Mouse (Mus musculus): ENCODE data around the gene Camta1. TPM values are rescaled to one million over a fixed set of nuclear protein-coding genes. Genes with fewer than 3 reads are reported as not detected.

The Camta1 gene
- total RNA-seq, 1 experiment from 2014 or later = 34.9 TPM

DNA sequence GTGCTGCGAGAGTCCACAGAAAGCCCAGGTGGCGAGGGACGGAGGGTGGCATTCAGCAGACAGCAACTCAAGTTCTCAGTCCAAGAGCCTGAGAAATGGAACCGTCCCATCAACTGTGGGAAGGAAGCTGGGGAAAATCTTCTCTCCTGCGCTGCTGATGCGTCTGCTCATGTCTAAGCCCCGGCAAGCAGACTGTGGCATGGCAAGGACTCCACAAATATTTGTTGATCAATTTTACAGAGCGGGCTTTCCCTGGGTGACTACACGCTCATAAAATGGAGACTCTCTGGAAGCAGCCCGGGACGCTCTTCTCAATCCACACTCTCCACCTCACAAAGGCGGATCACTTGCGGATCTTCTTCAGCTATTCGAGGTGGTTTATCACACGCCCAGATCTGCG, 446.3 kb downstream of the Camta1 start:
- no peak for ATAC-seq (replicated peaks; ENCODE audit: low read depth, poor library complexity, severe bottlenecking)

DNA sequence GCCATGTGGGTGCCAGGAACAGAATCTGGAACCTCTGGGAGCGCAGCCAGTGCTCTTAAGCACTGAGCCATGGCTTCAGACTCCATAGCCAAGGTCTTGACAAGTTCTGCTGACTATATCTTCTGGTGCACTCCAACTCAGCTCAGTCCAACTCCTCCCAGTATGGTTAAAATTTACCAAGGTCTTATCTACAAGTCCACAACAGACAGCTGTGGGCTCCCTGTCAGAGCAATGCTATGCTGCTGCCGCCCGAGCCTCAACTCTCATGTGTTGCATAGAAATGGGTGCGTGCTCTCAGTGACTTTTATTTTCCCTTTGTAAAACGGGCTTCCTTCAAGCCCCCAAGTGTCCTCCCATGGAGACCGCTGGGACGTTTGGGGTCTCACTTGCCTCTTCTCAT, 446.7 kb downstream of the Camta1 start:
- ATAC-seq (replicated peaks; ENCODE audit: low read depth, poor library complexity, severe bottlenecking) = no peak

DNA sequence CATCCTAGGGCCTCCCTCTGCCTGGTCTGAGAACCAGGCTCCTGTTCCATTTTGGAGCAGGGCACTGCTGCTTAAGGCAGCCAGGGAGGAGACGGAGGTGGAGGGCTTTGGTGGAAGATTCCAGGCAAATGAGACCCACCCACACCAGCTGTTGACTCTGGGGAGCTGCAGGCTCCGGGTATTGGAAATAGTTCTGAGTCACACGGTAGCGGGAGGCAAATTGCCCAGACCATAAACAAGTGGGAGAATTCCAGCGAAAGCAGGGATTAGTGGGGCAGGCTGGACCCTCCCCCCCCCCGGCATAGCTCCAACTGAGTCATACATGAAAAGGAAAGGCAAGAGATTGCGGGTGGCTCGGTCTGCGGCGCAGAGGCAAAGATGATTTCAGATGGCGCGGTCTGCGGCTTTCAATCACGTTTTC, 450.0 kb downstream of the Camta1 start:
- no peak for ATAC-seq (replicated peaks; ENCODE audit: low read depth, poor library complexity, severe bottlenecking)

DNA sequence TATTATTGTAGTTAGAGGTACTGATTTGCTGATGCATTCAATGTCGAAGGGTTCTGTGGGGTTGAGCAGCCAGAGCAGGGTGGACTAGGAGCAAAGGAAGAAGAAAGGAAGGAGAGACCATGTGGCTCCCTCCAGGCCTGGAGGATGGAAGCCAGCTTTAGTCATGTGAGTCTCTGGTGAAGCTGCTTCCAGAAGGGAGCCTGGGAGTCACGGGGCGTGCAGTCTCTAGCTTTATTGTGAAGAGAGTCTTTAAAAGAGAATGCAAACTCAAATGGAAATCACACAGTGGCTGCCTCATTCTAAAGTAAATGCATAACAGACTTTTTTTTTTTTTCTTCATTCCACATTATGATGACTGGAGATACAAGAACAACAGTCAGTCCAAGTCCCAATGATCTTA, 450.7 kb downstream of the Camta1 start:
- no peak for ATAC-seq (replicated peaks; ENCODE audit: low read depth, poor library complexity, severe bottlenecking)

DNA sequence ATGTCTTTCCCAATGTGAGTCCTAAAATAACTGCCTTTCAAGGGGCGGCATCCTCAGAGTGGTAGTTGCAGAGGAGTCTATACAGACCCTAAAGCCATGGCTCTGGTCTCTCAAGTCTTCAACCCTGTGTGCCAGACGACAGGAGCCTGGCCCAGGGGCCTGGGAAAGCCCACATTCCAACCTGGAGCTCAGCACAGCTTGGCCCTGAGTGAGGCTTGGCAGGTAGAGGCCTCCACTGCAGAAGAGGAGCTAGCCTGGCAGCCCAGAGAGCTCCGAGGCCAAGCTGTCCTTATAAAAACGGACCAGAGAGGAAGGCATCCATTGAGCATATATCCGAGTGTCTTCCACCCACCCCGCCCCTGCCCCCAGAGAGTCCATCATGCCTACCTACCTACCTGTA, 452.4 kb downstream of the Camta1 start:
- no peak for ATAC-seq (replicated peaks; ENCODE audit: low read depth, poor library complexity, severe bottlenecking)

DNA sequence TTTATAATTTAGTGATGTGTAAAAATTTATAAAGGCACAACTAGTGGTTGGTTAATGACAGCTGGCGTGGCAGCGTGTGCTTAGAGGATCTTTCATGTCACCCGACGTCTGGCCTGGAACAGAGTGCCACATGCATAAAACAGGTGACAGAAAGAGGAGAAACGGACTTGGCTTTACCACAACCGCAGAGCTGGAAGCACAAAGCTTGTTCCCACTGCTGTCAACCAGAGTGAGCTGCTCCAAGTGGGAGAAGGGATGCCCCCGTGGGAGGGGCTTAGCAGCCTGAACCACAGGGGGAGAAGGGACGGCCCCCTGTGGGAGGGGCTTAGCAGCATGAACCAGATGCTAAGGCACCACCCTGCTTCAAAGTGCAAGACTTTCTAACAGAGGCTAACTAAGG, 452.9 kb downstream of the Camta1 start:
- no peak for ATAC-seq (replicated peaks; ENCODE audit: low read depth, poor library complexity, severe bottlenecking)

DNA sequence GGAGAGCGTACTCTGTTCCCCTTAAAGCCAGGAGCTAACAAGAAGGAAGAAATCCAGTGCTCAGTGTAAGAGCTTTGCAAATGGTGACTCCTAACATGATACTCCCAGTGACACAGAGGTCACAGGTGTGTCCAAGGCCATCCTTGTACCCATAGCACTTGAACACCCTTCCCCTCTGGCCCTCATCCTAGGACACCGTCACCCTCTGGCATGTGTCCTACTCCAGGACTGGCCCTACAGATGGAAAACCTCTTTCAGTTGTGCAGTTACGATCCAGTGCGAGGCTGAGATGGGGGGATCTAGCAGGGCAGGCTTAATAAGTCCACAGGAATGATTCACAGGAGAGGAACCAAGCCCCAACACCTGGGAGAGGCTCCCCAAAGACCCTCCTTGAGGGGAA, 453.4 kb downstream of the Camta1 start:
- no peak for ATAC-seq (replicated peaks; ENCODE audit: low read depth, poor library complexity, severe bottlenecking)

DNA sequence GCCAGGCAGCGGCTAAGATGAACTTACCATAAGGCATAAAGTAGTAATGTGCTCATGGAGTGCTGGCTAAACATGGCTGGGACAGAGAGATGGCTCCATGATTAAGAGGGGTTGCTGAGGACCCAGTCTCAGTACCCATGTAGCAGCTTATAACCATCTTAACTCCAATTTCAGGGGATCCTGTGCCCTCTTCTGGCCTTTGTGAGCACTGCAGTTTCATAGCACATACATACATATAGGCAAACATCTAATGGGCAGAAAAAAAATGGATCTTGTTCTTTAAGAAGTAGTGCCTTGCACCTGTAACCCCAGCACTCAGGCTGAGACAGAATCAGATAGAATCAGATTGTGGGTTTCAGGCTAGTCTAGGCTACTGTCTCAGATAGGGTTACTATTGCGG, 454.5 kb downstream of the Camta1 start:
- no peak for ATAC-seq (replicated peaks; ENCODE audit: low read depth, poor library complexity, severe bottlenecking)

DNA sequence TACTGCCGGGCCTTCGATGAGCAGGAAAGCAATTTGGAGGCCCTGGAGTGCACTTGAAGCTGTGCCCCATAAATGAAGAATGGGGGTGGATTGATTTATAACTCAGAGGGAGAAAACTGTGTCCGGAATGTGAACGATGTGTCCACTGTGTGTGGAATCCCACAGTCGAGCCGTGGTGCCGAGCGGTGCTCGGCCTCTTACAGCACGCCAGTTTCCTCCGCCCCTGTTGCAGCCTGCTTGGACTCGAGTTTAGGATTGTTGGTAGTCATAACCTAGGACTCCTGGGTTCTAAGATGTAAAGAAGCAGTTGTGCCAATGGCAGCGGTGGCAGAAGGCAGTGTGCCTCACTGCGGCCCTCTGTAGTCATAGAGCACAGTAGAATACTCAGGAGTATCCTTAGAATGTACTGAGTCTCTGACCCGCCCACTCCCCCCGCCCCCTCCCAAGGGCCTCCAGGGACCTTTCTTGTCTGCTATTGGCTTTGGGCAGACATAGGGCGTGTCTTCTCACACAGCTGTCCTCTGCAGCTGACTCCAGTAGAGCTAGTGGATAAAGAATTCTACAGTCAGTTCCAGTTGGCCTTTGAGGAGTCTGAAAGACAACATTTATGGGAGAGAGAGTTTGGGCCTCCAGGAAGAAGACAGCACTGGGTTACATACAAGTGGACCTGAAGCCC, 457.0 kb downstream of the Camta1 start:
- no peak for ATAC-seq (replicated peaks; ENCODE audit: low read depth, poor library complexity, severe bottlenecking)

DNA sequence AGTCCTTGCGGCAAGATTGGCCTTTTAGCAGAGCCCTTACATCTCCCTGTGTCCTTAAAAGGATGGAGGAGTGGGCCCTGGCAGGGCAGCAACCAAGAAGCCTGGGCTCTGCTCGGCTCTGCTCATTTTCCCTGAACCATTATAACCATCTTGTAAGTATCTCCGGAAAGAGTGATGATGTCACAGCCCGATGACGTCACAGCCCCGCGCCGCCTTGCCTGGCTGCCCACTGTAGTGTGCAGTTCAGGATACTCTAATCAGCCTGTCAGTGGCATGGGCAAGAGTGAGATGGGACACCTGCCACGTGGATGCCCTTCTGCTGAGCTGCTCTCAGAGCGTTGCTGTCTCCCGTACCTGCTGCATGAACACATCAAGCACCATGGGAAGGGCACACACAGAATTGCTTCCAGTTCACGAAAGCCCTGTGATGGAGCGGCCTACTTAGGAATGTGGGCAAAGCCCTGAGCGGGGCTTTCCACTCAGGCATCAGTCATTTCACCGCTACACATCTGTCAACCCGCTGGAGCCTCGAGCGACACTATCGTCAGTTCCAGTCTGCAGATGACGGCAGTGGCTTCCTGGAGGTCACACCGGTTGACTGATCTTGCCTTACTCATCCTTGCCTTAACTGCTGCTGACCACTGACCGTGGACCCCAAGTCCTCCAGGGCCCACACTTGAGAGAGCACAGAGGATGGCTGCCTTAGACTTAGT, 459.8 kb downstream of the Camta1 start:
- ATAC-seq (replicated peaks; ENCODE audit: low read depth, poor library complexity, severe bottlenecking) = no peak

DNA sequence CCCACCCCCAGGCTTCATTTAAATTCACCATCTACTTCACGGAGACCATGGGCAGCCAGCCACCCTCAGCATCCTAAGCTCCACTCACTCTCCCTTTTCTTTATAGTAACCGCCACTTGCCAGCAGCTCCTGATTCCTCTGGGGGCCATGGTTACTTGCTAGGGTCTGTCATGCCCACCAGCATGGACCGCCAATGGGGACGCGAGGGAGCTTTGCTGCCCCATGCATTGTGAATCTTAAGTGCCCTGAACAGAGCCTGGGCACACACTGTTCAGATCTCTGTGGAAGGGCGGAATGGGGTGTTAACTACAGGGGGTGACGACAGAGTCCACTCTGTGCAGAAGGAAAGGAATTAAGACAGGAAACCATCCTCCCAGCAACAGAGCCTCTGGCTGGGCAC, 465.1 kb downstream of the Camta1 start:
- ATAC-seq (replicated peaks; ENCODE audit: low read depth, poor library complexity, severe bottlenecking) = no peak

DNA sequence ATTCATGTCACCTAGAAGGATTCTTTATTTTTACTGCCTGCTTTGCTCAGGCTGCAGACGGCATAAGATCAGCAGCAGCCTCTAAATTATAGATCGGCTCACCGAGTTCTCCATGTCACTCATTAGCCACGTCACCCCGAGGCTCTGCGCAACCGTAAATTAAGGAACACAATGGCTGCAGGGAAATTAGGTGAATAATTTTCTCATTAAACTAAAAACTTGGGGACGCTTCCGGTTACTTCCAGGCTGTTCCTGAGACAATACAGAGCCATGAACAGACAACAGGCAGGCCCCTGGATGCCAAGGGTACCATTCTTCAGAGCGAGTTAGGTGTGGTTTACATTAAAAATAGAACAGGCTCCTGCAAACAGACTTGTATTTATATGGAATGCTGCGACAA, 472.3 kb downstream of the Camta1 start:
- no peak for ATAC-seq (replicated peaks; ENCODE audit: low read depth, poor library complexity, severe bottlenecking)

DNA sequence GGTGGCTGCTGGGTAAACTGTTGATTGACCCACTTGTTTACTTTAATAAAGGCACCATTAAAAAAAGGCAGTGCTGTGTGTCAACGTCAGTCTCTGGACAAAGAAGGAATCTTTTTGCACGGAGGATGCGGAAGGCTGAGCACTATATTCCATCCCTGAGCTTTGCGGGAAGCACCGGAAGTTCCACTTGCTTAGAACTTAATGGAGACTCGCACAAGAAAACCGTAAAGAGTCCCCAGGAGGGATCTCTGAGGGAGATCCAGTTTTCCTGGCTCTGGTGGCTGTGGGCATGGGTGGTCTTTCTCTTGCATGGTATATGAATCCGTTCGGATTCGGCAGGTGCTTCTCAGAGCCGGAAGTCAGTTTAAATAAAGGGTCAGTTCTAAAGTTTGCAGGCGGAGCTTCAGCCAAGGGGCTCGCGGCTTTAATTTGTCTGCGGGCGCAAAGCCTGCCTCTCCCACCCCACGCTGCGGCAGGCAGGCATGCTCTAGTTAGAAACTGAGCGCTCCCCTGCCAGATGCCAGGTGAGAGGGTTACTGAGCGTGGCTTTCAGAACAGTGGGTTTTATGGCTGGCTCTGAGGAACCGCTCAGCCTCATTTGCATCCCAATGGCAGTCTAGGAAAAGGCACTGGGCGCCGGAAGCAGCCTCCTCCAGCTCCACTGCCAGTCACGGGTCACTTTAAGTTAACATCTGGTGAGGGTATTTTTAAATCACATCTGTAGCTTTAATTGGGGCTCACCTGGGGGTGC, 474.8 kb downstream of the Camta1 start:
- ATAC-seq (replicated peaks; ENCODE audit: low read depth, poor library complexity, severe bottlenecking) = no peak

DNA sequence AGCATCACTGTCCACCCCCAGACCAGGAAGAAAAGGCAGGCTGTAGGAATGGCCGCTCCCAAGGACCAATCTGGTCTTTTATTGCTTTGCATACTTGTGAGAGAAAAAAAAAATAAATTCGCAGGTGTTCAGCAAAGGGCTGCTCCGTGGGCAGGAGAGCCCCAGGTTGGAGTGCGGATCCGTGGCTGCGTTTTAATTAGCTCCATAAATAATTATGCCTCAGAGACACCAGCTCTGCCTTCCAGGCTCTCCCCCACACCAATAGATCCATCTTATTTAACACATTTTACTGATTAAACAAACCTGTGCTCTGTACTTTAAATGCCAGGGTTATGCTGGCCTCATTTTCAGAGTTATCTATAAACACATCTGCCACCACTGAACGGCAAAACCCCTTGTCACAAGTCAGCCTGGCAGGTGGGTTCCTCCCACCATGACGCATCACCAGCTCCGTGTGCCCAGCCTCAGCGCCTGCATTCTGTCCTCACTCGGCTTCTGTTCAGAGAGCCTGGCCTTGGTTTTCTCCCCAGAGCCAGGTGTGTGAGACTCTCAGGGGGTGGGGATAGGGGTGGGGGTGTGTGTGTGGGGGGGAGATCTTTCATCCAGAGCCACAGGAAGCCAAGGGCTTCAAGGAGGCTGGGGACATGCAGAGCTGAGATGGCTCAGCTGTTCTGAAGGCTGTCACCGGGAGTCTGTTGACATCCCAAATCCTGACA, 475.5 kb downstream of the Camta1 start:
- ATAC-seq (replicated peaks; ENCODE audit: low read depth, poor library complexity, severe bottlenecking) = no peak

DNA sequence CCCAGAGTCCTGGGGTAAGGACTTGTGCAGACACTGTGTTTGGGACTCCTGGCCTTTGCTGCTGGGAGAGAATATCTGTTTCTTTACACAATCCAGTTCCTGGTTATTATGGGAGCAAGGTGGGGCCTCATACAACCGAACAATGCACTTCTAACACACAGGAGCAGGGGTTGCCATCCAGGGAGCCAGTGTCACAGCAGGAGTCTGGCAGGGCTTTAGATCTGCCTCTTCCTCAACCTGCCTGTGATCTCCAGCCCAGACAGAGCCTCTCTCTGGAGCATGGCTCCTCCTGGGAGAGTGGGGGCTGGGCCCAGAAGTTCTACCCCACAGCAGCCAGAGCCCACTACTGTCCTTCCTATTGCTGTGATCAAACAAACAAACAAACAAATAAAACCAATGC, 483.9 kb downstream of the Camta1 start:
- no peak for ATAC-seq (replicated peaks; ENCODE audit: low read depth, poor library complexity, severe bottlenecking)

DNA sequence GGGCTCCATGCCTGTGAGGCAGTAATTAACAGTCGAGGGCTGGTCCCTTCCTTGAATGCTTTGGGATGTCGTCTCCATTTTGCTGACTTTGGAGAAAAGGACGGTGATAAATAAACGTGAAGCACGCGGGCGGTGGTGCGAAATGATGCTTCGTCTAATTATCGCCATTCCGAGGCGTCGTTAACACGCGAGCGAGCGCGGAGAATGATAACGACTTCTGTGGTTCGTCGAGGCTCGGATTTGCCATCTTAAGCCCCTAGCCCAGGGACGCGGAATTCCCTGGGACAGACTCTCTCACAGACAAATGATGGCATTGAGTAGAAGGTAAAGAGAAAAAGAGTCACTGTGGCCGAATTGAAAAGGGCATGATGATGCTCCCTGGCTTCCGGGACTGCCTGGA, 485.4 kb downstream of the Camta1 start:
- no peak for ATAC-seq (replicated peaks; ENCODE audit: low read depth, poor library complexity, severe bottlenecking)

DNA sequence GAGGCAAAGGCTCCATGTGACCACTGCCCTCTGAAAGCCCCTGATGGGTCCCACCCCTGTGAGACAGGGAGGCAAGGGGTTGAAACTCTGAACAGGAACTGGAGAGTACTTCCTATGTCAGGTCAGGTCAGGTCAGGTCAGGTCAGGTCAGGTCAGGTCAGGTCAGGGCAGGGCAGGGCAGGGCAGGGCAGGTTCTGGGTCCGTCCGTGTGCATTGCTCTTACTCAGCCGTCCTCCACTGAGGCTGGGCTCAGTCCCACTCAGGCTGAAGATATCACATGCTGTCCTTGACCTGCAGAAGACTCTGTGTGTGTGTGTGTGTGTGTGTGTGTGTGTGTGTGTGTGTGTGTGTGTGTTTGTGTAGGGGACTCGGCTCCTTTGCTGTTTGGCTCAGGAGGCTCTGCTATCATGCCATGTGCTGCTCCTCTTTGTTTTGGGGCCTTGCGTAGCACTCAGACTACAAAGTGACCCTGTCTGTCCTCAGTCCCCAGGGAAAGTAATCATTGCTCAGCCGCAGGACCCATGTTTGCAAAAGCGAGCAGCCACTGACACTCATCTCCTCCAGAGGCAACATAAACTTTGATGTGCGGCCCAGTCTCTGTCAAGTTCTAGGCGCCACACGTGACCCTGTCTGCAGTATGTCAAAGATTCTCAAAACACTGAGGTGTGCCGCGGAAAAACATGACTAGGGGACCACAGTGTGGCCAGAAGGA, 488.7 kb downstream of the Camta1 start:
- no peak for ATAC-seq (replicated peaks; ENCODE audit: low read depth, poor library complexity, severe bottlenecking)

DNA sequence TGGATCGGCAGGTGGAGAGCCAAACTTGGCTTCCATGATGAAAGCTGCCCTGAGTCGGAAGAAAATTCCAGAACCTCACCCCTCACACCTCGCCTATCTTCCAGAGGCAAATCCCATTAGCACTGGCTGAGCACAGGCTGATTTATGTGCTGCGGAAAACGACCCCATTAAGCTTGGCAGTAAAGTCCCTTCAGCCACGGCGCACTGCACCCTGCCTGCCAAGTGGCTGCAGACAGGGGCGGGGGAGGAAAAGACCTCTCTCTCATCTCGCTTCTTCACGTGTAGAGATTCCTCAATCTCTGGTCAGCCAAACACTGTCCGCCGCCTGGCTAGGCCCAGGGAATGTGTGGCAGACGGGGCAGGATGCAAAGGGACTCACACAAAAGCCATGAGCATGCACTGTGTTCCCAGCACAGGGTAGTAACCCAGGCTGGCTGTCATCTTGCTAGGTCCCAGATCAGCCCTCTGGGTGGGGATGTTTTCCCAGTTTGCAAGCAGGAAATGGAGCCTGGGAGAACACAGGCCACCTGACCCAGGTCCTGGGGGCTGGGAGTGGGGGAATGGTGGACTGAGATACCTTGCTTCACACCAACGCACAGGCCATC, 494.6 kb downstream of the Camta1 start:
- no peak for ATAC-seq (replicated peaks; ENCODE audit: low read depth, poor library complexity, severe bottlenecking)

DNA sequence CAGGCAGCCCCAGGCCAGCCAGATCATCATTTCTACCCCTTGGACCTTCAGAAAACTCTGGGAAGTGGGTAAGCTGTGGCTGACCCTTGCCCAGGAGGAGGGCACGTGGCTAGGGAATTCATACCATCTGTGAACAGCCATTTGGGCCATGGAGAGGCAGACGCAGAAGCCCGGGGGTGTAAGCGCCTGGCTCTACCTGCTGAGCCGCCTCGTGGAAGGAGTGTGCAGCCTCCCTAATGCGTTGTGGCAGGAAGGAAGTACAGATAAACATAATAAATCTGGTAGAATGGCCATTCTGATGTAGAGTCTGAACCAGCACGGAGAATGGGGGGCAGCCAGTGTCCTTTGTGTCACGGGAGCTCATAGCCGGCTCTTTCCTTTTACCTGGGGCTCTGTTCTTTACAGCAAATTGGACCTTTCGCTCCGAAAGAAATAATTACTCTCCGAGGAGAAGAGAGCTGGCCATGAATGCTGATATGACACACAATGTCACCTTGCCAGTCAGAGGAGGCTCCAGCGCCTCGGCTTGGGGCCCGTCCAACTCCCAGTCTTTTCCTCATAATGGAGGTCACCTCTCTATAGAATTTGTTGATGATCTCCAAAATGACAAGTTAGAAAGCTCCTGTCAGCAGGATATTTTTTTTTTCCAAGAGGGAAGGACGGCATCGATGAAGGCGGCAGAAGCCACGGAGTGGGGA, 500.6 kb downstream of the Camta1 start:
- ATAC-seq (replicated peaks; ENCODE audit: low read depth, poor library complexity, severe bottlenecking) = no peak

All from common myeloid progenitor, adult 5-6 weeks (primary cell).